Mouse (Mus musculus): ENCODE data around the gene Cyth3. TPM values are rescaled to one million over a fixed set of nuclear protein-coding genes. Genes with fewer than 3 reads are reported as not detected.

Gene Cyth3
- polyA plus RNA-seq, 1 experiment from 2014 or later = 38.5 TPM

DNA sequence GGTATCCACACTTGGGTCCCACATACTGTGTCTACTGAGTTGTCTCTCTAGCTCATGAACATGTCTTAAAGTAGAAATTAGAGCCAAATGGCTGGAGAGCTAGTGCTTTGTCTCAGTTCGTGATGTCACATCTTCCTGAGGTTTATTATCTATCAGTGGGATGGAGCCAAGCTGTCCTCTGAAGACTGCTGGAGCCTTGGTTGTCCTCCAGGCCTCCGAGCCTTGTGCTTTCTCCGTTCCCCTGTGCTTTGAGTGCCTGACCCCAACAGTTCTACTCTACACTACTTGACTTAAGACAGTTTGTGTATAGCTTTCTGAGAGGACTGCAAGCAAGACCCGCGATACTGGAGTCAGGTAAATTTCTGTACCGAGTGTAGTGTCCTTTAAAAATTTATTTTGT is 26.9 kb downstream of the Cyth3 start:
- no peaks in the 10 kb centered on the region for H3K36me3 ChIP-seq (replicated peaks; ENCODE audit: control insufficient read depth, insufficient read depth, low read depth, low read length)

DNA sequence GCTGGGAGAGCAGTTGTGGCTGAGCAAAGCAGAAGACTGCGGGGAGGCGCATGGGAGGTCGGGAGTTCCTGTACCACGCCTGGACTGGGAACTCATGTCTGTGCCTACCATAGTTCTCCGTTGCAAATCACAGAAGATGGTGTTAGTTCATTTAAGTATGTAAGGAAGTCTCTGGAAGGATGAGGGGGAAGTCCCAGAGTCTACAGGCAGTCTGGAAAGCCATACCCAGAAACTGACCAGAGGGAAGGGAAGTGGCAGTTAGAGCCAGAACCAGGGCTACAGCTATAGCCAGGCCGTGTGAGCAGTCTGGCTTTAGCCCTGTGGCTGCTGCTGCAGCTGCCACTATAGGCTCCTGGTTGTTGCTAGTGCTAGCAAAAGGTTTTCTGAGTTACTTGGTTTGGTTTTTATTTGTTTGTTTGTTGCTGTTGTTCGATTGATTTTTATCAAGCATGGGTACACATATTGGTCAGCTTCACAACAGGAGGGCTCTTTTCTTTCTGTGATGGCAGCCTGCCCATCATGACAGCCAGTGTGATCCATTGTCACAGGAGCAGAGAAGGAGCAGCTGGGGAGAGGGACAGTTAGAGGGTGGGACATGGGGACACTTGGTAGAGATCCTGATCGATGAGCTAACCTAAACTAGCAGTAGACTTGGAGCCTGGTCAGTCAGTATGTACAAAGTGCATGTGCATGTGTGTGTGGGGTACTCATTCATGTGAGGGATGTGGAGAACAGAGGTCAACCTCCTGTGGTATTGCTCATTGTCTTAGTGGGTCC is 29.8 kb downstream of the Cyth3 start:
- WGBS = 86% methylated on average over 8 of the region's 8 CpGs
- peaks cover 2% of the 10 kb centered on the region; the same call in 1 of the 2 replicates for H3K4me1 ChIP-seq (ENCODE audit: control insufficient read depth, insufficient read depth, low read length)
- H3K9me3 ChIP-seq (replicated peaks; ENCODE audit: control insufficient read depth, low read length) = no peaks in the 10 kb centered on the region
- no peak overlapping the region for H3K4me3 ChIP-seq (ENCODE audit: low read depth, low read length)
- ATAC-seq (replicated peaks; ENCODE audit: insufficient number of reproducible peaks, low FRiP score, low TSS enrichment, low read depth) (no peak), DNase-seq (ENCODE audit: low spot score) (no peak)
- H3K9ac ChIP-seq (replicated peaks; ENCODE audit: low read length) = no peak overlapping the region
- H3K27ac ChIP-seq (replicated peaks; ENCODE audit: low read depth, low read length) = no peak overlapping the region
- H3K4me2 ChIP-seq (ENCODE audit: low read depth, low read length) = no peak overlapping the region
- H3K36me3 ChIP-seq (replicated peaks; ENCODE audit: control insufficient read depth, insufficient read depth, low read depth, low read length) = no peaks in the 10 kb centered on the region
- H3K27me3 ChIP-seq (ENCODE audit: control insufficient read depth, insufficient read depth, low read length) = no peaks in the 10 kb centered on the region

More for the DNA sequence above, 26.9 kb downstream of the Cyth3 start:
- Histone ChIP-seq H3K4me3 (ENCODE audit: low read depth, low read length) (no peak overlapping the region), H3K9ac (replicated peaks; ENCODE audit: low read length) (no peak overlapping the region), H3K9me3 (replicated peaks; ENCODE audit: control insufficient read depth, low read length) (no peaks in the 10 kb centered on the region), H3K4me2 (ENCODE audit: low read depth, low read length) (no peak overlapping the region), H3K4me1 (ENCODE audit: control insufficient read depth, insufficient read depth, low read length) (no peaks in the 10 kb centered on the region), H3K27me3 (ENCODE audit: control insufficient read depth, insufficient read depth, low read length) (no peaks in the 10 kb centered on the region), H3K27ac (replicated peaks; ENCODE audit: low read depth, low read length) (no peak overlapping the region)
- ATAC-seq (replicated peaks; ENCODE audit: insufficient number of reproducible peaks, low FRiP score, low TSS enrichment, low read depth) (no peak), DNase-seq (ENCODE audit: low spot score) (no peak)
- WGBS = 97% methylated on average over 6 of the region's 6 CpGs

DNA sequence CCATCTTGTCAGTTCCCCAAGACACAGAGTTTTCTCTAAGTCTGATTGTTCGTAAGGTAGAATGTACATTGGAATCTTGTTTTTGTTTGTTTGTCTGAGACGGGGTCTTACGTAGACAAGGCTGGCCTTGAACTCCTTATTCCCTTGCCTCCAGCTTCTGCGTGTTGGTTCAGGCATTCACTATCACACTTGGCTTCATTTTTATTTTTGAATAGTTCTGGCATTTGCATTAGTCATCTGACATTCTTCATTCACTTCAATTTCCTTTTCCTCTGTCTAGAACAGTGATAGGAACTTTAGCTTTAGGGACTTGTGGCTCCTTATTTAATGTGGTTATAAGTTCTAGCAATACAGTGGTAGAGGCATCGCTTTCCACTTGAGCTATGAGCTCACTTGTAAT is 31.2 kb downstream of the Cyth3 start:
- H3K4me1 ChIP-seq (ENCODE audit: control insufficient read depth, insufficient read depth, low read length) = peaks cover 2% of the 10 kb centered on the region; the same call in 1 of the 2 replicates
- ATAC-seq (replicated peaks; ENCODE audit: insufficient number of reproducible peaks, low FRiP score, low TSS enrichment, low read depth) (no peak), DNase-seq (ENCODE audit: low spot score) (no peak)
- no peaks in the 10 kb centered on the region for H3K36me3 ChIP-seq (replicated peaks; ENCODE audit: control insufficient read depth, insufficient read depth, low read depth, low read length)
- H3K4me2 ChIP-seq (ENCODE audit: low read depth, low read length) = no peak overlapping the region
- no peak overlapping the region for H3K4me3 ChIP-seq (ENCODE audit: low read depth, low read length)
- WGBS = 92% methylated on average over 5 of the region's 5 CpGs
- no peaks in the 10 kb centered on the region for H3K27me3 ChIP-seq (ENCODE audit: control insufficient read depth, insufficient read depth, low read length)
- no peaks in the 10 kb centered on the region for H3K9me3 ChIP-seq (replicated peaks; ENCODE audit: control insufficient read depth, low read length)
- no peak overlapping the region for H3K9ac ChIP-seq (replicated peaks; ENCODE audit: low read length)
- H3K27ac ChIP-seq (replicated peaks; ENCODE audit: low read depth, low read length) = no peak overlapping the region

DNA sequence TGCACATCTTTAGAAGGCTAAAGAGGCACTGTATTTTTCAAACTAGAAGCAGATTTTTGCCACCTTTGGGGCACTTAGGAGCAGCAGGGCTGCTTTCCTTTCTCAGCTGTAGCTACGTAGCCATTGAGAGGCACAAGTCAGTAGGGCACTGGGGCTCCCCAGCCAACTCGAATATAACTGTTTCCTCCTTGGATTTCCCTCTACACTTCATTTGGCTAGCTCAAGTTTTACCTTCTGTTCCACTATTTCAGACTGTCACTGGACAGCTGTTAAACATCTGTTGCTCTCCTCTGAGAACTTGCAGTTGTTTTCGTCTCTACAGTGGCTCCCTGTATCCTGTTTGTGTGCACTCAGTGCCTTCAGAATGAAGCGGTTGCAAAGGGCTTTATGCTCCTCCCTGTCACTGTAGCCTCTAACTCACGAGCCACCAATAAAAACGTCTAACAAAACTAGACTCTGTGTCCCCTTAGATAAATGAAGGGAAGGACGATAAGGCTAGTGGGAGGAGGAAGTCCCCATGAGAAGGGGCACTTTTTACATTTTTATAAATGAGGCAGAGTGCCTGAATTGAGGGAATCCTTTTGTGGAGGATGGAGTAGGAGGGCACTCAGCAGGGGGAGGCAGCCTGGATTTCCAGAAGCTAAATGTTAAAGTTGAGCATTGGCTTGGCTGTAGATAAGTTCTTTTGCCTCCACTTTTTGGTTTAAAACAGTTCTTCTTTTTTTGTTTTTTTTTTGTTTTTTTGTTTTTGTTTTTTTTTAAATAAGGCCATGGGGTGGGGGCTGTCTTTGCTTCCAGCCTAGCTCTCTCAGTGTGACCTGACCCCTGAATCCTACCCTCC is 32.6 kb downstream of the Cyth3 start:
- DNase-seq (ENCODE audit: low spot score) (peak; percentile 73), ATAC-seq (replicated peaks; ENCODE audit: insufficient number of reproducible peaks, low FRiP score, low TSS enrichment, low read depth) (no peak)
- Histone ChIP-seq H3K4me1 (ENCODE audit: control insufficient read depth, insufficient read depth, low read length) (peaks cover 2% of the 10 kb centered on the region; the same call in 1 of the 2 replicates), H3K4me2 (ENCODE audit: low read depth, low read length) (no peak overlapping the region), H3K27me3 (ENCODE audit: control insufficient read depth, insufficient read depth, low read length) (no peaks in the 10 kb centered on the region), H3K27ac (replicated peaks; ENCODE audit: low read depth, low read length) (peak overlapping the region; percentile 57), H3K9ac (replicated peaks; ENCODE audit: low read length) (no peak overlapping the region), H3K4me3 (ENCODE audit: low read depth, low read length) (no peak overlapping the region), H3K36me3 (replicated peaks; ENCODE audit: control insufficient read depth, insufficient read depth, low read depth, low read length) (no peaks in the 10 kb centered on the region), H3K9me3 (replicated peaks; ENCODE audit: control insufficient read depth, low read length) (no peaks in the 10 kb centered on the region)
- 12% methylated on average over 7 of the region's 7 CpGs for WGBS

DNA sequence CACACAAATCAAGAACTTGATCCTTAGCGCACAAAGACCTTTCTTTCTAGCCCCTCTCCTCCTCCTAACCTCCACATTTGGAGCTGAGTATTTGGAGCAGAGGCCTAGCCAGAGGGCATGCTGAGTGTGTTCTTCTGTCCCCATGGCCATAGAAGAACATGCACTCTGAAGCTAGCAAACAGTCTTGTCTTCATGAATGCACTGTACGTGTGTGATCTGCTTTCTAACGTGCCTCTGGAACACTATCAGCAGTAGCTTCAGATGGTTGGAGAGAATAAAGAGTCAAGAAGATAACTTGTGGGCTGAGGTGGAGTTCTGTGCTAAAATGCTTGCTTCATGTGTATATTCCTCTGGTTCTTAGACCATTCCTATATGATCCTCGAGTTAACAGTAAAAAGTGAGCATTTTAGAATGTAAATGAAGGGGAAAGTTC is 33.3 kb downstream of the Cyth3 start:
- ATAC-seq (replicated peaks; ENCODE audit: insufficient number of reproducible peaks, low FRiP score, low TSS enrichment, low read depth) (no peak), DNase-seq (ENCODE audit: low spot score) (peak; percentile 31)
- WGBS = 42% methylated on average over 4 of the region's 4 CpGs
- Histone ChIP-seq H3K36me3 (replicated peaks; ENCODE audit: control insufficient read depth, insufficient read depth, low read depth, low read length) (no peaks in the 10 kb centered on the region), H3K4me1 (ENCODE audit: control insufficient read depth, insufficient read depth, low read length) (peaks cover 2% of the 10 kb centered on the region; the same call in 1 of the 2 replicates), H3K4me2 (ENCODE audit: low read depth, low read length) (no peak overlapping the region), H3K9ac (replicated peaks; ENCODE audit: low read length) (no peak overlapping the region), H3K9me3 (replicated peaks; ENCODE audit: control insufficient read depth, low read length) (no peaks in the 10 kb centered on the region), H3K27ac (replicated peaks; ENCODE audit: low read depth, low read length) (no peak overlapping the region), H3K27me3 (ENCODE audit: control insufficient read depth, insufficient read depth, low read length) (no peaks in the 10 kb centered on the region), H3K4me3 (ENCODE audit: low read depth, low read length) (no peak overlapping the region)

DNA sequence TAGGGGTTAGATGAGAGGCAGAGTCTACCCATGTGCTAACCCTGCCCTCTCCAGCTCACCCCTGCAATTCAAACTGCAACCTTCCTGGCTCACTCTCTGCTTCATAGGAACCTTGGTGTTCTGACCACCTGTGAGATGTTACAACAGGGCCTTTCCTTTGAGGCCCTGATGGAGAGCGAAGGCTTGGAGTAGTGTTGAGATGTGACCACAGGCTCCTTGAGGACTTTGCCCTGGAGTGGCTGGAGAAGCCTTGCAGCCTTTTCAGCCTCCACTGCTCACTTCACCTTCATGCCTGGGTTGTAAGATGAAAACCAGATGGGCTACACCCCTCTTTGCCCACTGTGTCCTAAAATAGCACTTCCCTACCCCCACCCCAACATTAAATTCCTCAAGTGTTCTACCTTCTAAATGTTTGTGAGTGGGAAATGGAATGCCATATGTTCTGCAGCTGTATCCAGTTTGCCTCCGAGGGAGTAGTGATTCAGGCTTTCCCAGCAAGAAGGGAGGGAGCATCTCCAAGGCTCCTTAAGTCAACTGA is 34.5 kb downstream of the Cyth3 start:
- H3K4me1 ChIP-seq (ENCODE audit: control insufficient read depth, insufficient read depth, low read length) = peaks cover 2% of the 10 kb centered on the region; the same call in 1 of the 2 replicates
- no peak overlapping the region; the same call in 1 of the 2 replicates for H3K9ac ChIP-seq (replicated peaks; ENCODE audit: low read length)
- WGBS = 36% methylated on average over 2 of the region's 2 CpGs
- no peaks in the 10 kb centered on the region for H3K9me3 ChIP-seq (replicated peaks; ENCODE audit: control insufficient read depth, low read length)
- ATAC-seq (replicated peaks; ENCODE audit: insufficient number of reproducible peaks, low FRiP score, low TSS enrichment, low read depth) (peak; percentile 76), DNase-seq (ENCODE audit: low spot score) (peak; percentile 87)
- H3K4me3 ChIP-seq (ENCODE audit: low read depth, low read length) = no peak overlapping the region
- no peak overlapping the region for H3K4me2 ChIP-seq (ENCODE audit: low read depth, low read length)
- H3K27ac ChIP-seq (replicated peaks; ENCODE audit: low read depth, low read length) = peak overlapping the region; percentile 68
- no peaks in the 10 kb centered on the region for H3K27me3 ChIP-seq (ENCODE audit: control insufficient read depth, insufficient read depth, low read length)
- no peaks in the 10 kb centered on the region for H3K36me3 ChIP-seq (replicated peaks; ENCODE audit: control insufficient read depth, insufficient read depth, low read depth, low read length)

DNA sequence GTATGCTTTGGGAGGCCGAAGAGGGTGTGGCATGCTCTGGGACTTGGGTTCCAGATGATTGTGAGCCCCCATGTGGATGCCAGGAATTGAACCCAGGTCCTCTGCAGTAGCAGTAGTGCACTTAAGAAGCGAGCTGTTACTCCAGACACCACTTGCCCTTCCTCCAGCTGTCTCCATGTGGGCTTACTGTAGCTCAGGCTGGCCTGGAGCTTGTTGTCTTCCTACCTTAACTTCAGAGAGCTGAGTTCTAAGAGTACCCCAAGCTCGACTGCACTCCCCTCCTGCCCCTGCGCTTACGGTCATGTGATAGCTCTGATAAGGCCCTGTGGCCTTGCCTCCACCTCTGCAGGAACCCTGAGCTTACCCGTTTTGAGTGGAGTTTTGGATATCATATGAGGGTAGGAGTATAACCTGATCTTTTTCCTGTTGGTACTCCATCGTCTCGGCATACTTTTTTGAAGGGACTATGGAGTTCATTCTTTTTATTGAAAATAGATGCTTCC is 36.8 kb downstream of the Cyth3 start:
- Histone ChIP-seq H3K4me1 (ENCODE audit: control insufficient read depth, insufficient read depth, low read length) (peaks cover 2% of the 10 kb centered on the region; the same call in 1 of the 2 replicates), H3K4me2 (ENCODE audit: low read depth, low read length) (no peak overlapping the region), H3K4me3 (ENCODE audit: low read depth, low read length) (no peak overlapping the region), H3K27ac (replicated peaks; ENCODE audit: low read depth, low read length) (no peak overlapping the region), H3K9ac (replicated peaks; ENCODE audit: low read length) (no peak overlapping the region), H3K9me3 (replicated peaks; ENCODE audit: control insufficient read depth, low read length) (no peaks in the 10 kb centered on the region), H3K36me3 (replicated peaks; ENCODE audit: control insufficient read depth, insufficient read depth, low read depth, low read length) (no peaks in the 10 kb centered on the region), H3K27me3 (ENCODE audit: control insufficient read depth, insufficient read depth, low read length) (no peaks in the 10 kb centered on the region)
- 87% methylated on average over 8 of the region's 8 CpGs for WGBS
- ATAC-seq (replicated peaks; ENCODE audit: insufficient number of reproducible peaks, low FRiP score, low TSS enrichment, low read depth) = no peak
- no peak for DNase-seq (ENCODE audit: low spot score)

Measured in embryonic facial prominence, embryonic 11.5 days (tissue).